Mouse (Mus musculus) bone marrow macrophage, adult 2 months (primary cell): Measurements from ENCODE around the gene Aamdc.

Experiments
- CTCF ChIP-seq: IDR thresholded peaks from 2 replicates; pipeline ENCODE4 v1.5.1; 2012; ENCODE audit warnings: low read depth, mild to moderate bottlenecking, low read length, moderate library complexity
- POLR2A ChIP-seq: IDR thresholded peaks from 2 replicates; pipeline ENCODE4 v1.6.1; 2012; ENCODE audit warnings: mild to moderate bottlenecking, low read depth, low read length, borderline replicate concordance

- TF ChIP-seq POLR2A, result no peak
- TF ChIP-seq CTCF, result no peak
Measured at GRCm38 (mm10) chr7:97623402-97623801, 44.1 kb upstream of the Aamdc start.
